Mouse (Mus musculus) CH12.LX (cell line): ENCODE measurements around the gene Cenpl. TPM values are rescaled to one million over a fixed set of nuclear protein-coding genes. Genes with fewer than 3 reads are reported as not detected.

ENCODE experiments used
- DNase-seq: peaks from one replicate; pipeline ENCODE4 v3.0.0-alpha.2; 2013; ENCODE audit errors: extremely low read depth
- H3K27ac ChIP-seq: 2 replicates; pipeline ENCODE4 v1.5.1; 2012; ENCODE audit warnings: low read depth, mild to moderate bottlenecking, control low read depth, moderate library complexity; ENCODE audit not compliant: insufficient read depth
- H3K27me3 ChIP-seq: replicated peaks from 2 replicates; pipeline ENCODE3; 2012; ENCODE audit warnings: inconsistent platforms
- H3K36me3 ChIP-seq, 2 experiments: replicated peaks in 1 of 2; 2 replicates each; pipeline versions ENCODE3 to v1.6.1; 2012; ENCODE audit warnings: inconsistent platforms in 1 of 2, low read length in 1 of 2, mild to moderate bottlenecking in 1 of 2, mixed read lengths in 1 of 2, moderate library complexity in 1 of 2; ENCODE audit not compliant: control insufficient read depth in 1 of 2, insufficient read depth in 1 of 2
- H3K4me1 ChIP-seq, 2 experiments: 2 replicates each; pipeline ENCODE4 v1.6.1; 2012; ENCODE audit warnings: inconsistent platforms in 1 of 2, moderate library complexity in 1 of 2; ENCODE audit not compliant: insufficient read depth in 2 of 2, control insufficient read depth in 1 of 2
- H3K4me2 ChIP-seq: 2 replicates; pipeline ENCODE4 v1.6.1; 2012; ENCODE audit warnings: low read depth, mild to moderate bottlenecking, control low read depth; ENCODE audit not compliant: poor library complexity, insufficient read depth, severe bottlenecking
- H3K4me3 ChIP-seq, 3 experiments: fragments of 150-350 bp in 1 of 3; sonication (generic) in 1 of 3; replicated peaks in 1 of 3; 2 replicates each; pipeline versions ENCODE3 to v1.5.1; 2011 to 2012; ENCODE audit warnings: low read depth in 2 of 3, low read length in 2 of 3, mild to moderate bottlenecking in 2 of 3, moderate library complexity in 2 of 3, control low read depth in 1 of 3, improper control_type of control experiment in 1 of 3, inconsistent platforms in 1 of 3, mixed read lengths in 1 of 3; ENCODE audit not compliant: poor library complexity in 1 of 3
- H3K79me2 ChIP-seq: replicated peaks from 2 replicates; pipeline ENCODE4 v1.6.1; 2012; ENCODE audit warnings: mild to moderate bottlenecking, moderate library complexity; ENCODE audit not compliant: control insufficient read depth, poor library complexity, insufficient read depth, severe bottlenecking; ENCODE audit errors: extremely low read depth
- H3K9ac ChIP-seq: 2 replicates; pipeline ENCODE4 v1.6.1; 2012; ENCODE audit warnings: low read depth, mild to moderate bottlenecking, control low read depth, moderate library complexity; ENCODE audit not compliant: insufficient read depth
- H3K9me3 ChIP-seq: replicated peaks from 2 replicates; pipeline ENCODE3; 2012; ENCODE audit warnings: low read length, inconsistent platforms, mixed read lengths
- BHLHE40 ChIP-seq: IDR thresholded peaks from 2 replicates; pipeline ENCODE4 v1.6.1; 2011; ENCODE audit warnings: mild to moderate bottlenecking, low read depth, low read length, improper control_type of control experiment
- CHD2 ChIP-seq: IDR thresholded peaks from 2 replicates; pipeline ENCODE4 v1.6.1; 2011; ENCODE audit warnings: low read length, improper control_type of control experiment
- CTCF ChIP-seq, 2 experiments: IDR thresholded peaks in 1 of 2; conservative IDR thresholded peaks in 1 of 2; 2 replicates each; pipeline ENCODE4 v1.5.1; 2011 to 2012; ENCODE audit warnings: low read depth in 2 of 2, low read length in 2 of 2, improper control_type of control experiment in 1 of 2, inconsistent platforms in 1 of 2, mild to moderate bottlenecking in 1 of 2, moderate library complexity in 1 of 2
- E2F4 ChIP-seq: IDR thresholded peaks from 2 replicates; pipeline ENCODE4 v1.6.1; 2011; ENCODE audit warnings: low read depth, low read length, improper control_type of control experiment; ENCODE audit not compliant: insufficient replicate concordance
- ELF1 ChIP-seq: IDR thresholded peaks from 2 replicates; pipeline ENCODE4 v1.6.1; 2014; ENCODE audit warnings: low read depth, mild to moderate bottlenecking, inconsistent platforms, low read length, improper control_type of control experiment
- EP300 ChIP-seq: IDR thresholded peaks from 2 replicates; pipeline ENCODE4 v1.6.1; 2011; ENCODE audit warnings: low read length, improper control_type of control experiment
- GABPA ChIP-seq: IDR thresholded peaks from 2 replicates; pipeline ENCODE4 v1.6.1; 2012; ENCODE audit warnings: low read depth, low read length, improper control_type of control experiment, inconsistent platforms; ENCODE audit not compliant: insufficient replicate concordance
- HCFC1 ChIP-seq: IDR thresholded peaks from 2 replicates; pipeline ENCODE4 v1.6.1; 2012; ENCODE audit warnings: low read depth, mild to moderate bottlenecking, inconsistent platforms, low read length, improper control_type of control experiment
- IRF4 ChIP-seq: IDR thresholded peaks from 2 replicates; pipeline ENCODE4 v1.6.1; 2014; ENCODE audit warnings: low read depth, mild to moderate bottlenecking, inconsistent platforms, low read length, improper control_type of control experiment
- JUND ChIP-seq: conservative IDR thresholded peaks from 2 replicates; pipeline ENCODE4 v1.6.1; 2011; ENCODE audit warnings: low read depth, low read length, improper control_type of control experiment
- KAT2A ChIP-seq: IDR thresholded peaks from 2 replicates; pipeline ENCODE4 v1.6.1; 2012; ENCODE audit warnings: low read length, improper control_type of control experiment, inconsistent platforms; ENCODE audit not compliant: insufficient replicate concordance
- MAFK ChIP-seq: IDR thresholded peaks from 2 replicates; pipeline ENCODE4 v1.6.1; 2011; ENCODE audit warnings: low read length, improper control_type of control experiment; ENCODE audit not compliant: insufficient replicate concordance
- MAX ChIP-seq: IDR thresholded peaks from 2 replicates; pipeline ENCODE4 v1.6.1; 2011; ENCODE audit warnings: low read length, improper control_type of control experiment
- MAZ ChIP-seq: IDR thresholded peaks from 2 replicates; pipeline ENCODE4 v1.6.1; 2012; ENCODE audit warnings: low read depth, mild to moderate bottlenecking, inconsistent platforms, low read length, improper control_type of control experiment, moderate library complexity
- MEF2A ChIP-seq: IDR thresholded peaks from 2 replicates; pipeline ENCODE4 v1.6.1; 2014; ENCODE audit warnings: low read depth, mild to moderate bottlenecking, inconsistent platforms, low read length, improper control_type of control experiment, borderline replicate concordance
- MXI1 ChIP-seq: IDR thresholded peaks from 2 replicates; pipeline ENCODE4 v1.6.1; 2011; ENCODE audit warnings: mild to moderate bottlenecking, low read depth, low read length, improper control_type of control experiment
- MYC ChIP-seq: IDR thresholded peaks from 2 replicates; pipeline ENCODE4 v1.6.1; 2011; ENCODE audit warnings: low read depth, mild to moderate bottlenecking, improper control_type of control experiment, low read length
- NELFE ChIP-seq: IDR thresholded peaks from 2 replicates; pipeline ENCODE4 v1.6.1; 2011; ENCODE audit warnings: low read depth, low read length, improper control_type of control experiment
- NRF1 ChIP-seq: IDR thresholded peaks from 2 replicates; pipeline ENCODE4 v1.6.1; 2014; ENCODE audit warnings: low read depth, mild to moderate bottlenecking, inconsistent platforms, low read length, improper control_type of control experiment, moderate library complexity
- POLR2A ChIP-seq: IDR thresholded peaks from 2 replicates; pipeline ENCODE4 v1.6.1; 2011; ENCODE audit warnings: low read depth, mild to moderate bottlenecking, improper control_type of control experiment, low read length
- RCOR1 ChIP-seq: conservative IDR thresholded peaks from 2 replicates; pipeline ENCODE4 v1.6.1; 2012; ENCODE audit warnings: low read depth, mild to moderate bottlenecking, inconsistent platforms, low read length, improper control_type of control experiment
- SIN3A ChIP-seq: IDR thresholded peaks from 2 replicates; pipeline ENCODE4 v1.6.1; 2012; ENCODE audit warnings: low read length, improper control_type of control experiment, inconsistent platforms
- SMC3 ChIP-seq: IDR thresholded peaks from 2 replicates; pipeline ENCODE4 v1.6.1; 2011; ENCODE audit warnings: low read depth, low read length, improper control_type of control experiment
- TCF12 ChIP-seq: IDR thresholded peaks from 2 replicates; pipeline ENCODE4 v1.6.1; 2014; ENCODE audit warnings: low read depth, mild to moderate bottlenecking, inconsistent platforms, low read length, improper control_type of control experiment
- UBTF ChIP-seq: IDR thresholded peaks from 2 replicates; pipeline ENCODE4 v1.6.1; 2012; ENCODE audit warnings: low read depth, mild to moderate bottlenecking, inconsistent platforms, low read length, improper control_type of control experiment, moderate library complexity
- USF1 ChIP-seq: IDR thresholded peaks from 2 replicates; pipeline ENCODE4 v1.6.1; 2014; ENCODE audit warnings: low read depth, mild to moderate bottlenecking, inconsistent platforms, low read length, improper control_type of control experiment
- USF2 ChIP-seq: conservative IDR thresholded peaks from 2 replicates; pipeline ENCODE4 v1.6.1; 2011; ENCODE audit warnings: low read depth, low read length, improper control_type of control experiment
- ZC3H11A ChIP-seq: IDR thresholded peaks from 2 replicates; pipeline ENCODE4 v1.6.1; 2012; ENCODE audit warnings: low read depth, mild to moderate bottlenecking, inconsistent platforms, low read length, improper control_type of control experiment
- ZKSCAN1 ChIP-seq: IDR thresholded peaks from 2 replicates; pipeline ENCODE4 v1.6.1; 2012; ENCODE audit warnings: low read depth, inconsistent platforms, low read length, improper control_type of control experiment, borderline replicate concordance
- ZNF384 ChIP-seq: IDR thresholded peaks from 2 replicates; pipeline ENCODE4 v1.6.1; 2012; ENCODE audit warnings: low read depth, low read length, improper control_type of control experiment, inconsistent platforms
- dilution Hi-C: fragments of 300-500 bp; cut with MboI; formaldehyde crosslinking; loops from 2 replicates; pipeline ENCODE4 v1.14.3; 2020; ENCODE audit warnings: low sequenced_read_pairs; ENCODE audit not compliant: extremely low pct_unique_long_range_greater_than_20kb, extremely low pct_ligation_motif_present
- in situ Hi-C: fragments of 300-500 bp; cut with MboI; formaldehyde crosslinking; loops from 3 replicates; pipeline ENCODE4 v1.14.3; 2019; ENCODE audit warnings: low sequenced_read_pairs, low pct_ligation_motif_present, low pct_unique_long_range_greater_than_20kb, mixed read lengths
- polyA plus RNA-seq: library from polyadenylated mRNA; unstranded; fragments of >175 nt; gene quantifications from 2 replicates; pipeline ENCODE4 v1.2.1, GENCODE M21; 2012; ENCODE audit warnings: low read depth; ENCODE audit not compliant: insufficient read length
- total RNA-seq, 2 experiments: library from RNA; depleted of rRNA; stranded (reverse); fragments of 300-350 nt in 1 of 2; fragments of >200 nt in 1 of 2; gene quantifications; 2 replicates each; pipeline ENCODE4 v1.2.3; 2012 to 2014

Gene Cenpl
- total and polyA plus RNA-seq, 3 experiments: 4.6 to 13.1 (median 11.5) TPM

DNA sequence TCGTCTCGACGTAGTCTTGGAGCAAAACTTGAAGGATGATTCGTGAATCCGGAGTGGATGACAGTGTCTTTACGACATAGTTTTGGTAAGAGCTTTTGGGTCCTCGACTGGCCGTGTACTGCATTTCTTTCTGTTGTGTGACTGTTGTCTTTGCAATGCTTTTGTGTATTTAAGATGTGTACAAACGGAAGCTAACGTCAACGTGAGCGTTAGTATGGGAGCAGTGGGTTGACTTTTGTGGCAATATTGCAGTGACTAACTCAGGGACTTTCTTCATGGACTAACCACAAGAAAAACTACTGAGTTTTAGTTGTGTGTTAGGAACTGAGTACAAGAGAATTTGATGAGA is 733 bp downstream of the Cenpl start:
- peaks cover 2 to 38% of the 10 kb centered on the region in 2 experiments; a peak in 3 of 4 replicates for H3K4me1 ChIP-seq
- dilution Hi-C loops (no loop called here), in situ Hi-C loops (loop anchor here (25.0 kb wide), 1 partner anchor 666 kb away; no protein-coding TSS in a partner anchor)
- H3K36me3 ChIP-seq: peaks cover 2 to 18% of the 10 kb centered on the region in 2 experiments
- peak overlapping the region; percentile 44 for H3K9ac ChIP-seq
- H3K9me3 ChIP-seq: no peaks in the 10 kb centered on the region
- DNase-seq: no peak
- no peaks in the 10 kb centered on the region for H3K27me3 ChIP-seq
- peak overlapping the region; percentile 84 to 96 (median 86) for H3K4me3 ChIP-seq
- H3K4me2 ChIP-seq: peak overlapping the region; percentile 98
- H3K79me2 ChIP-seq: peaks cover 40% of the 10 kb centered on the region
- TF ChIP-seq MEF2A: no peak
- no peak for TF ChIP-seq ZC3H11A
- no peak for TF ChIP-seq TCF12
- no peak for TF ChIP-seq MXI1
- TF ChIP-seq CHD2: no peak
- no peak for TF ChIP-seq ZKSCAN1
- TF ChIP-seq CTCF (conservative IDR thresholded peaks at IDR 0.05 in 1 of 2, IDR thresholded peaks at IDR 0.05 in 1 of 2; ENCODE audit: low read depth in 2 of 2, low read length in 2 of 2): no peak
- no peak for TF ChIP-seq MAZ
- no peak for TF ChIP-seq RCOR1
- no peak for TF ChIP-seq E2F4
- no peak for TF ChIP-seq UBTF
- H3K27ac ChIP-seq: peak overlapping the region; percentile 0

DNA sequence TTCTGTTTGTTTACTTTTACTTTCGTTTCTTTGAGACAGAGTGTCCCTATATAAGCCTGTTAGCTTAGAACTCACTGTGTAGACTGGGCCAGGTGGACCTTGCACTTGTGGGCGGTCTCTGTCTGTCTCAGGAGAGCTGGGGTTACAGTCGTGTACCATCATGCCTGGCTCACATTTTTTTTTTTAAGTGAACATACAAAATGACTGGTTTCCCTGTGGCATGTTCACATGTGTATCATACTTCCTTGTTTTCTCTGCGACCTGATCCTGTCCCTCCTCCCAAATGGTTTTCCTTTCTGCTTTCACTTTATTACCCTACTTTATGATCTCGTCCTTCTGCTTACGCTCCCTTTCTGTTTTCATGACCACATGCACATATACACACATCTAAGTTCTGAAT is 5.7 kb downstream of the Cenpl start:
- no peaks in the 10 kb centered on the region for H3K27me3 ChIP-seq
- in situ Hi-C loops (no loop called here), dilution Hi-C loops (no loop called here)
- DNase-seq: peak; percentile 48
- H3K4me1 ChIP-seq: peaks cover 2 to 40% of the 10 kb centered on the region in 2 experiments; a peak in 2 of 4 replicates
- H3K4me3 ChIP-seq: peak overlapping the region in 2 of 3 experiments; percentile 5 to 37
- H3K79me2 ChIP-seq: peaks cover 45% of the 10 kb centered on the region
- TF ChIP-seq ELF1 (no peak), USF2 (no peak), SIN3A (no peak), IRF4 (no peak), JUND (no peak), NRF1 (no peak), MAFK (no peak), HCFC1 (no peak), BHLHE40 (no peak), POLR2A (0 out of 2 replicates have a peak, but pooled peaks have one; percentile 16), GABPA (no peak), ZC3H11A (no peak), MAX (no peak), EP300 (no peak), MYC (peak; percentile 45; the same call in 1 of the 2 replicates), CTCF (conservative IDR thresholded peaks at IDR 0.05 in 1 of 2, IDR thresholded peaks at IDR 0.05 in 1 of 2; ENCODE audit: low read depth in 2 of 2, low read length in 2 of 2) (no peak), ZNF384 (peak; percentile 76; the same call in 1 of the 2 replicates), MEF2A (no peak; the same call in 1 of the 2 replicates), USF1 (no peak), SMC3 (no peak), CHD2 (no peak), NELFE (no peak), KAT2A (no peak), ZKSCAN1 (no peak)
- peaks cover 2 to 32% of the 10 kb centered on the region in 2 experiments for H3K36me3 ChIP-seq
- peak overlapping the region; percentile 99; the same call in 1 of the 2 replicates for H3K4me2 ChIP-seq
- peak overlapping the region; percentile 66; the same call in 1 of the 2 replicates for H3K9ac ChIP-seq
- peak overlapping the region; percentile 52 for H3K27ac ChIP-seq
- no peaks in the 10 kb centered on the region for H3K9me3 ChIP-seq
